Comparison of ENCODE assay signal across 19 mouse cellular contexts in the genomic region with DNA sequence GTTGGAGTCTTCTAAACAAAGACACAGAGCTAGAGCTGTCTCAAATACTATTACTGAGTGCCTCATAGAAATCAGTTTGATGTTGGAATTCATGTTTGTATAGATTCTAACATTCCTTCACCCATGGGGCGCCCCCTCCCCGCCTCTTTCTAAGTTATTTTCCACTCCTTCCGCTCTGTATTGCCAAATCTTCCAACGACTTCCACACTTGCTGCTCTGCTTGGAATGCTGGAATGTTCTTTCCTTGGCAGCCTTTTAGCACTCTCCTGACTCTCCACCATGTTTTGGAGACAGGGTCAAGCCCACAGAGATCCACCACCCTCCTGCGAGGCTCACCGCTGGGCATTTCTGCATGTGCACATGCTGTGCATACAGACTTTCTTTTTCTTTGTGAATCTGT. TPM values are rescaled to one million over a fixed set of nuclear protein-coding genes. Genes with fewer than 3 reads are reported as not detected.
DNase-seq lines count a peak whose midpoint lies in the region; ATAC-seq and TF ChIP-seq lines count a peak whose summit lies in the region.
"Had no signal": no experiment of that assay in that cellular context is flagged by ENCODE, and none has a peak within 500 bp of the region (broad histone marks: within the 10 kb centered on the region; RNA-seq: fewer than 3 reads in every experiment).

No protein-coding gene starts in this region.

- H3K27ac ChIP-seq in kidney, postnatal 0 days = no peak overlapping the region
- H3K27ac ChIP-seq in bone marrow macrophage, adult 2 months (ENCODE audit: insufficient read depth, low read depth, low read length) = peak overlapping the region; percentile 85
- H3K27ac ChIP-seq in hindbrain, embryonic 11.5 days (ENCODE audit: low read depth, low read length) = no peak overlapping the region
- no peak overlapping the region for H3K27ac ChIP-seq in left cerebral cortex, adult 2 months
- H3K27ac ChIP-seq: embryonic facial prominence, embryonic 12.5 days; forebrain, embryonic 12.5 days; hindbrain, postnatal 0 days; limb, embryonic 13.5 days; neural tube, embryonic 12.5 days; stomach, embryonic 15.5 days had no signal

- in situ Hi-C loops in Patski (cut with MboI; ENCODE audit: low pct_unique_long_range_greater_than_20kb) = loop anchor here (5.0 to 10.0 kb wide), 2 partner anchors 55 to 147 kb away; no protein-coding TSS in a partner anchor

- TF ChIP-seq CTCF in kidney, postnatal 0 days (IDR thresholded peaks at IDR 0.05; ENCODE audit: low read depth) = no peak
- TF ChIP-seq CTCF in Patski (IDR thresholded peaks at IDR 0.05) = no peak
- TF ChIP-seq CTCF in bone marrow macrophage, adult 2 months (IDR thresholded peaks at IDR 0.05; ENCODE audit: low read depth, low read length) = no peak
- no peak for TF ChIP-seq CTCF in left cerebral cortex, adult 2 months (IDR thresholded peaks at IDR 0.05)

- DNase-seq in kidney, postnatal 0 days (ENCODE audit: low spot score) = peak; percentile 67
- no peak for DNase-seq in kidney, postnatal 36 days
- DNase-seq in Patski (ENCODE audit: low read depth, low spot score) = no peak
- DNase-seq in lung, postnatal 14 days = peak; percentile 25
- no peak for DNase-seq in hindbrain, embryonic 11.5 days (ENCODE audit: low spot score)
- no peak for DNase-seq in thymus, postnatal 4 days
- DNase-seq in left cerebral cortex, adult 2 months (ENCODE audit: extremely low spot score in 1 of 2, low spot score in 2 of 2) = no peak
- DNase-seq: adrenal gland, postnatal 10 days; cerebellum, postnatal 14 days; liver, postnatal 0 days had no signal

- no peak overlapping the region for H3K9ac ChIP-seq in kidney, postnatal 0 days (ENCODE audit: low read depth, low read length)
- no peak overlapping the region for H3K9ac ChIP-seq in hindbrain, embryonic 11.5 days (ENCODE audit: low read depth, low read length)
- H3K9ac ChIP-seq: embryonic facial prominence, embryonic 12.5 days; forebrain, embryonic 12.5 days; limb, embryonic 13.5 days; liver, postnatal 0 days; neural tube, embryonic 12.5 days; stomach, embryonic 15.5 days had no signal

- no peaks in the 10 kb centered on the region for H3K27me3 ChIP-seq in kidney, postnatal 0 days (ENCODE audit: insufficient read depth, low read length)
- H3K27me3 ChIP-seq in Patski = no peaks in the 10 kb centered on the region
- H3K27me3 ChIP-seq in hindbrain, embryonic 11.5 days (ENCODE audit: control insufficient read depth, insufficient read depth, low read length) = no peaks in the 10 kb centered on the region
- H3K27me3 ChIP-seq: CH12.LX; embryonic facial prominence, embryonic 12.5 days; limb, embryonic 13.5 days; neural tube, embryonic 12.5 days; stomach, embryonic 15.5 days had no signal

- H3K4me1 ChIP-seq in kidney, postnatal 0 days (replicated peaks; ENCODE audit: insufficient read depth, low read length) = no peaks in the 10 kb centered on the region
- peaks cover 50% of the 10 kb centered on the region for H3K4me1 ChIP-seq in bone marrow macrophage, adult 2 months (ENCODE audit: control insufficient read depth, insufficient read depth, low read length)
- no peaks in the 10 kb centered on the region for H3K4me1 ChIP-seq in hindbrain, embryonic 11.5 days (replicated peaks; ENCODE audit: control insufficient read depth, insufficient read depth, low read length)
- H3K4me1 ChIP-seq: neural tube, embryonic 12.5 days had no signal

- no peak overlapping the region for H3K4me3 ChIP-seq in kidney, postnatal 0 days (replicated peaks; ENCODE audit: low read depth, low read length)
- H3K4me3 ChIP-seq in bone marrow macrophage, adult 2 months (ENCODE audit: insufficient read depth, low read length) = no peak overlapping the region
- no peak overlapping the region for H3K4me3 ChIP-seq in hindbrain, embryonic 11.5 days (ENCODE audit: low read depth, low read length)
- H3K4me3 ChIP-seq in left cerebral cortex, adult 2 months = no peak overlapping the region
- H3K4me3 ChIP-seq: embryonic facial prominence, embryonic 12.5 days; forebrain, embryonic 12.5 days; limb, embryonic 13.5 days; neural tube, embryonic 12.5 days; stomach, embryonic 15.5 days had no signal

- 70% methylated on average over 6 of the region's 6 CpGs for WGBS in kidney, postnatal 0 days
- WGBS in hindbrain, embryonic 11.5 days = 84% methylated on average over 6 of the region's 6 CpGs

- no peaks in the 10 kb centered on the region for H3K36me3 ChIP-seq in kidney, postnatal 0 days (ENCODE audit: insufficient read depth, low read length)
- no peaks in the 10 kb centered on the region for H3K36me3 ChIP-seq in hindbrain, embryonic 11.5 days (ENCODE audit: control insufficient read depth, insufficient read depth, low read length)
- H3K36me3 ChIP-seq: embryonic facial prominence, embryonic 12.5 days; forebrain, embryonic 12.5 days; limb, embryonic 13.5 days; neural tube, embryonic 12.5 days; stomach, embryonic 15.5 days had no signal

- CTCF ChIA-PET in Patski (lab: Charles Lee) = interaction anchor here (1.6 kb wide), 2 partner anchors 11 to 13 kb away, joined by 4 to 6 read pairs; a partner anchor contains a TSS

- no peak overlapping the region for H3K4me2 ChIP-seq in kidney, postnatal 0 days (ENCODE audit: low read length)
- H3K4me2 ChIP-seq in hindbrain, embryonic 11.5 days (replicated peaks; ENCODE audit: low read depth, low read length) = no peak overlapping the region
- H3K4me2 ChIP-seq: embryonic facial prominence, embryonic 12.5 days; forebrain, embryonic 12.5 days; limb, embryonic 13.5 days; neural tube, embryonic 12.5 days; stomach, embryonic 15.5 days had no signal

- POLR2A ChIA-PET in Patski (lab: Charles Lee) = no interaction called here

- no peaks in the 10 kb centered on the region for H3K9me3 ChIP-seq in kidney, postnatal 0 days (replicated peaks; ENCODE audit: low read length)
- H3K9me3 ChIP-seq in hindbrain, embryonic 11.5 days (ENCODE audit: control insufficient read depth, low read length) = no peaks in the 10 kb centered on the region
- H3K9me3 ChIP-seq: embryonic facial prominence, embryonic 12.5 days; forebrain, embryonic 12.5 days; limb, embryonic 13.5 days; neural tube, embryonic 12.5 days; stomach, embryonic 15.5 days had no signal

- TF ChIP-seq POLR2A in bone marrow macrophage, adult 2 months (IDR thresholded peaks at IDR 0.05; ENCODE audit: borderline replicate concordance, low read depth, low read length) = no peak

- intact Hi-C loops in left cerebral cortex, adult 2 months (cut with DNase I) = no loop called here

- no peak for ATAC-seq in kidney, postnatal 0 days (replicated peaks; ENCODE audit: low FRiP score, low read depth)
- peak; percentile 27 for ATAC-seq in Patski
- ATAC-seq in hindbrain, embryonic 11.5 days (ENCODE audit: low FRiP score) = no peak
- ATAC-seq: hindbrain, postnatal 0 days; midbrain, embryonic 16.5 days had no signal

RNA-seq across cellular contexts. Expression of a gene that starts 14.1 kb away (rescaled TPM):
- 13.8 and 16.1 TPM in 2 replicates for polyA plus RNA-seq in kidney, postnatal 0 days (2015; fragmentation: Nextera tagmentation; extraction: Ambion mirVana)
- 21.2 TPM for polyA plus RNA-seq in Patski (2021)
- 38.3 and 41.3 TPM in 2 replicates for polyA plus RNA-seq in bone marrow macrophage, adult 2 months (2012; ENCODE audit: insufficient read depth, insufficient read length, missing spikeins)
- polyA plus RNA-seq in hindbrain, embryonic 11.5 days (2014; fragmentation: Nextera tagmentation; extraction: Ambion mirVana) = 23.4 and 26.5 TPM in 2 replicates
- 10 to 100 TPM; 27.1 to 30.3 TPM for total RNA-seq in left cerebral cortex, adult 2 months (2021)

RNA-seq across cellular contexts. Expression of a gene that starts 46.8 kb away (rescaled TPM):
- polyA plus RNA-seq in kidney, postnatal 0 days (2015; fragmentation: Nextera tagmentation; extraction: Ambion mirVana) = 23.1 and 23.3 TPM in 2 replicates
- 27.0 TPM for polyA plus RNA-seq in Patski (2021)
- polyA plus RNA-seq in bone marrow macrophage, adult 2 months (2012; ENCODE audit: insufficient read depth, insufficient read length, missing spikeins) = 52.9 and 55.8 TPM in 2 replicates
- 19.2 and 19.5 TPM in 2 replicates for polyA plus RNA-seq in hindbrain, embryonic 11.5 days (2014; fragmentation: Nextera tagmentation; extraction: Ambion mirVana)
- 10 to 100 TPM; 22.0 to 22.3 TPM for total RNA-seq in left cerebral cortex, adult 2 months (2021)

Comparison
In these comparisons a context has a peak if more than half of its experiments do, and no peak if none do; other contexts are left out.
1. DNase-seq: peak in kidney, postnatal 0 days (single experiment) and lung, postnatal 14 days (single experiment); none in kidney, postnatal 36 days (0 of 2), Patski (single experiment), hindbrain, embryonic 11.5 days (single experiment), thymus, postnatal 4 days (single experiment) and left cerebral cortex, adult 2 months (0 of 2).